Mouse (Mus musculus) ES-E14 (cell line): ENCODE measurements around the gene Slc16a11. TPM values are rescaled to one million over a fixed set of nuclear protein-coding genes. Genes with fewer than 3 reads are reported as not detected.

Source experiments
- DNase-seq: peaks from one replicate; pipeline ENCODE4 v3.0.0-alpha.2; 2013; ENCODE audit warnings: low read depth, low spot score
- H3K27ac ChIP-seq: 2 replicates; pipeline ENCODE4 v1.5.1; 2012; ENCODE audit warnings: low read depth, mild to moderate bottlenecking, low read length, moderate library complexity, mixed read lengths; ENCODE audit not compliant: poor library complexity, insufficient read depth, severe bottlenecking
- H3K36me3 ChIP-seq: 2 replicates; pipeline ENCODE4 v1.6.1; 2012; ENCODE audit warnings: mild to moderate bottlenecking, low read length, moderate library complexity, mixed read lengths; ENCODE audit not compliant: control insufficient read depth, poor library complexity, insufficient read depth, severe bottlenecking
- H3K4me1 ChIP-seq, 2 experiments: fragments of 150-350 bp in 1 of 2; sonication (generic) in 1 of 2; 2 replicates each; pipeline ENCODE4 v1.6.1; 2012; ENCODE audit warnings: low read length in 2 of 2, mild to moderate bottlenecking in 1 of 2, mixed read lengths in 1 of 2; ENCODE audit not compliant: control insufficient read depth in 2 of 2, insufficient read depth in 2 of 2, poor library complexity in 1 of 2
- H3K4me3 ChIP-seq, 2 experiments: fragments of 150-350 bp in 1 of 2; sonication (generic) in 1 of 2; 2 replicates each; pipeline ENCODE4 v1.5.1; 2012; ENCODE audit warnings: low read length in 2 of 2, low read depth in 1 of 2, mild to moderate bottlenecking in 1 of 2, mixed read lengths in 1 of 2; ENCODE audit not compliant: insufficient read depth in 1 of 2, poor library complexity in 1 of 2, severe bottlenecking in 1 of 2
- H3K9ac ChIP-seq: 2 replicates; pipeline ENCODE4 v1.6.1; 2012; ENCODE audit warnings: low read depth, mild to moderate bottlenecking, low read length, mixed read lengths; ENCODE audit not compliant: poor library complexity, insufficient read depth, severe bottlenecking
- H3K9me3 ChIP-seq: fragments of 150-350 bp; sonication (generic); 2 replicates; pipeline ENCODE4 v1.6.1; 2012; ENCODE audit warnings: low read depth, mild to moderate bottlenecking, low read length; ENCODE audit not compliant: control insufficient read depth, insufficient read depth
- CHD2 ChIP-seq: IDR thresholded peaks from 2 replicates; pipeline ENCODE4 v1.6.1; 2014; ENCODE audit warnings: mild to moderate bottlenecking, low read depth, low read length, inconsistent platforms
- HCFC1 ChIP-seq: IDR thresholded peaks from 2 replicates; pipeline ENCODE4 v1.6.1; 2012; ENCODE audit warnings: low read length, inconsistent platforms, borderline replicate concordance; ENCODE audit not compliant: insufficient read depth
- MAFK ChIP-seq: IDR thresholded peaks from 2 replicates; pipeline ENCODE4 v1.6.1; 2014; ENCODE audit warnings: mild to moderate bottlenecking, low read depth, low read length, inconsistent platforms; ENCODE audit not compliant: insufficient read depth
- ZC3H11A ChIP-seq: IDR thresholded peaks from 2 replicates; pipeline ENCODE4 v1.6.1; 2012; ENCODE audit warnings: low read depth, mild to moderate bottlenecking, inconsistent platforms, low read length, borderline replicate concordance
- ZNF384 ChIP-seq: IDR thresholded peaks from 2 replicates; pipeline ENCODE4 v1.6.1; 2012; ENCODE audit warnings: low read depth, low read length, inconsistent platforms
- in situ Hi-C, 2 experiments: fragments of 600-800 bp; cut with MboI; formaldehyde crosslinking; loops; one replicate each; pipeline ENCODE4 v1.15.1; 2025; ENCODE audit warnings: low sequenced_read_pairs in 2 of 2, inconsistent platforms in 1 of 2; ENCODE audit not compliant: unreplicated experiment in 2 of 2
- total RNA-seq: library from RNA; depleted of rRNA; stranded (reverse); fragments of 300-350 nt; gene quantifications from 2 replicates; pipeline ENCODE4 v1.2.3, GENCODE M21; 2012

Gene Slc16a11
- total RNA-seq, 1 experiment: 0.98 TPM

DNA sequence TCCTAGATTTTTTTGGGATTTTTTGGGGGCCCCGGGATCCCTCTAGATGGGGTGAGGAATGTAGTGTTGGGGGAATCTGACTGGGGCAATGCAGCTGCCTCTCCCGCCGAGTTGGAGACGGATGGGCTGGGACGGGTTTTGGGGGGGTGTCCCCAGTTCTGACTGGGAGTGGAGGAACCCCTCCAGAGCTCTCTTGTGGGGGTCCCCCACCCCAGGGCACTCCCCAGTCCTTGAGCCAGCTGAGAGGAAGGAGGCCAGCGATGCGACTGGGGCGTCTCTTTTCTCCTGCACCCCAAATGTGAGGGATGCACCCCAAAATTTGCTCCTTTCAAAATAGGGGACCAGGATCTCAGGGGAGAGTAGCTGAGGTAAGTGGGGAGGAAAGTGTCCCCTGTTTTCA lies 20.5 kb downstream of the Slc16a11 start:
- Histone ChIP-seq H3K9me3 (no peaks in the 10 kb centered on the region), H3K4me3 (peak overlapping the region; percentile 54 to 60), H3K4me1 (peaks cover 9 to 29% of the 10 kb centered on the region in 2 experiments), H3K36me3 (peaks cover 15% of the 10 kb centered on the region), H3K9ac (peak overlapping the region; percentile 81), H3K27ac (peak overlapping the region; percentile 46; the same call in 1 of the 2 replicates)
- no peak for TF ChIP-seq ZNF384
- no peak for TF ChIP-seq CHD2
- TF ChIP-seq ZC3H11A: no peak
- TF ChIP-seq HCFC1: no peak
- no peak for TF ChIP-seq MAFK
- DNase-seq: no peak
- in situ Hi-C loops: no loop called here

DNA sequence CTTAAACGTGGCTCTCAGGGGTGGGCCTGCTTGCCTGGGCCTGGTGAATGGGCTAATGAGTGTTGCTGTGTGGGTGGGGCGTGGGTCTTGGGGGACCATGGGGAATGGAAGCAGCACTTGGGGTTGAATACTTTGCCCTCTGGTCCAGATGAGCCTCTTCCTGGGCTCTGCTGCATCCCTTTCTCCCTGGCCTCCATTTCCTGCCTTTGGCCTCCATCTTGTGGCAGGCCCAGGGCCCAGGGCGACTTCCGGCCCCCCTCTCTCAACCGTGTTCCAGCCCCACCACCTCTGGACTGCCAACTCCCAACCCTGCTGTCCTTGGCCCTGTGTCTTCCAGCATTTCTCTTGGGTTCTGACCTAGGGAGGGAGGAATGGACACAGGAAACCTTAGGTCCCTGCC lies 21.5 kb downstream of the Slc16a11 start:
- Histone ChIP-seq H3K9me3 (no peaks in the 10 kb centered on the region), H3K36me3 (peaks cover 17% of the 10 kb centered on the region), H3K9ac (peak overlapping the region; percentile 64), H3K4me1 (peaks cover 17 to 26% of the 10 kb centered on the region in 2 experiments), H3K27ac (peak overlapping the region; percentile 71; the same call in 1 of the 2 replicates), H3K4me3 (peak overlapping the region in 1 of 2 experiments; percentile 30; a peak in 1 of 4 replicates)
- DNase-seq: no peak
- in situ Hi-C loops: no loop called here
- TF ChIP-seq CHD2: no peak
- TF ChIP-seq ZC3H11A: peak; percentile 40; the same call in 1 of the 2 replicates

DNA sequence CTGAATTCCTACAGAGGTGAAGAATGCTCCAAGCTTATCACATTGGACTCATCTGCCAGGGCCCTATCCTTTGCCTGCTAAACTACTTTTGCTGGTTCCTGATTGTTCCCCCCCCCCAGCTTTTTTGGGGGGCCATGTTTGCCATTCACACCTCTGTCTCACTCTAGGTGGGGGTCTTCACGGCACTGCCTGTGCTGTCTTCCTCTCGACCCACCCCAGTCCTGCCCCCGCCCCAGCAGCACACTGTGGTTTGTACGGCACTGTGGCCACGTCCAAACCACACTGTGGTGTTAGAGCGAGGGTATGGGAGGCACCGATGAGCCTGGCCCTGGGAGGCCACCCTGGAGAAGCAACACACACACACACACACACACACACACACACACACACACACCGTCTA lies 21.9 kb downstream of the Slc16a11 start:
- no peak for TF ChIP-seq ZC3H11A
- no peak for TF ChIP-seq ZNF384
- TF ChIP-seq MAFK: no peak
- TF ChIP-seq HCFC1: no peak
- no peak for TF ChIP-seq CHD2
- peak overlapping the region; percentile 71; the same call in 1 of the 2 replicates for H3K27ac ChIP-seq
- H3K4me3 ChIP-seq: no peak overlapping the region
- peaks cover 17 to 26% of the 10 kb centered on the region in 2 experiments for H3K4me1 ChIP-seq
- peaks cover 17% of the 10 kb centered on the region for H3K36me3 ChIP-seq
- H3K9ac ChIP-seq: peak overlapping the region; percentile 64; the same call in 1 of the 2 replicates
- in situ Hi-C loops: no loop called here
- no peak for DNase-seq
- H3K9me3 ChIP-seq: no peaks in the 10 kb centered on the region

DNA sequence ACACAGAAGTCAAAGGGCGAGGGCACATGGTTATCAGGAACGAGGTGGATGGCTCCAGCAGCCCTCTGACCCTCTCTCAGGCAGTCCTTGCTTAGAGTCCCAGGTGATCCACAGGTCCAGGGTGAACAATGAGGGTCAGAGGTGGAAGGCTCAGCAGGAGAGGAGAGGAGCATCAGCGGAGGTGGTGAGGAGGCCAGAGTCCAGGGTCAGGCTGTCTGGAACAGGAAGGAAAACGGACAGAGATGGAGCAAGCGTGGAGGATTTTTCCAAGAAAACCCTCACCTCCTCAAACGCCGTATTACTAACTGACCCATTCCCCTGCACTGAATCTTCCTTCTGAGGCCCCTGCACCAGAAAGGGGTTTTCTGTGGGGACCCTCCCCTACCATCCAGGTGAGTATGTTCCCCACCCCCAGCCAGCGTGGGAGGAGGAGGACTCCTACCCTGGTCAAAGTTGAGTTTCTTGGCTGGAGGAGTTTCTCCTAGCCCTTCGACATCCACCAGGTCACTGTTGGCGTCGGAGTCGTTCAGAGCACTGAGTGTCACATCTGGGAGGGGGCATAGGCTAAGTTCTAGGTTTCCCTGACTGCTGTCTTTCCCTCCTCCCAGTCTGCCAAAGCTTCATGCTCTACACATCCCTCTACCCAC lies 22.8 kb downstream of the Slc16a11 start:
- no peak for DNase-seq
- in situ Hi-C loops: no loop called here
- no peak for TF ChIP-seq HCFC1
- TF ChIP-seq CHD2: no peak
- no peak for TF ChIP-seq MAFK
- TF ChIP-seq ZNF384: no peak
- no peak for TF ChIP-seq ZC3H11A
- Histone ChIP-seq H3K4me3 (no peak overlapping the region), H3K4me1 (peaks cover 14 to 25% of the 10 kb centered on the region in 2 experiments), H3K9ac (0 out of 2 replicates have a peak overlapping the region, but pooled peaks have one; percentile 13), H3K36me3 (peaks cover 17% of the 10 kb centered on the region), H3K9me3 (no peaks in the 10 kb centered on the region), H3K27ac (no peak overlapping the region)

- in situ Hi-C loops: no loop called here
- H3K4me3 ChIP-seq: peak overlapping the region in 1 of 2 experiments; percentile 86; a peak in 3 of 4 replicates
- peaks cover 17% of the 10 kb centered on the region for H3K36me3 ChIP-seq
- H3K27ac ChIP-seq: no peak overlapping the region
- peaks cover 11 to 25% of the 10 kb centered on the region in 2 experiments; a peak in 3 of 4 replicates for H3K4me1 ChIP-seq
- DNase-seq: no peak
- no peaks in the 10 kb centered on the region for H3K9me3 ChIP-seq
- peak overlapping the region; percentile 45; the same call in 1 of the 2 replicates for H3K9ac ChIP-seq
- TF ChIP-seq CHD2 (no peak), ZC3H11A (no peak), MAFK (no peak), HCFC1 (no peak), ZNF384 (no peak)
Observed at GRCm38 (mm10) chr11:70236717-70237116, 24.2 kb downstream of the Slc16a11 start.
